ENCODE assay signal across 20 mouse cellular contexts in the genomic region with DNA sequence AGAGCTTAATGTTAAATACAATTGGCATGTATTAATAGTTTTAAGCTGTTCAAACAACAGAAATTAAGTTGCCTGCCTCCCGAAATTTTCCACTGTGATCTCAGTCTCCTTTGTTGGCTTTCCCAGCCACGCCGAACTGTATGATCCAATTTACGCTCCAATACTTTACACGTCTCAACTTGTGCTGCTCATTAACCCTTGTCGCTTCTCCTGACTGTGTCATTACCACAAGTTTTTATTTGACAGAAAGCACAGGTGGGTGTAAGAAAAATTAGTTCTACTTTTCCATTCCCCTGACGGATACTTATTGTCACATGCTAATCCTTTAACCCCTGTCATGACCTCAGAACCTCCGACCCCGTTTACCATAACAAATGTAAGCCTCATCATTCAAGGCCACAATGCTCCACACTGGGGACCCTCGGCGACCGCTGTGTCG. TPM values are rescaled to one million over a fixed set of nuclear protein-coding genes. Genes with fewer than 3 reads are reported as not detected.
DNase-seq lines count a peak whose midpoint lies in the region; ATAC-seq lines count a peak whose summit lies in the region.
"Had no signal": no experiment of that assay in that cellular context is flagged by ENCODE, and none has a peak within 500 bp of the region (broad histone marks: within the 10 kb centered on the region; RNA-seq: fewer than 3 reads in every experiment).

No protein-coding gene starts in this region.

- H3K4me3 ChIP-seq in heart, embryonic 10.5 days = no peak overlapping the region
- H3K4me3 ChIP-seq in heart, embryonic 11.5 days (ENCODE audit: low read depth, low read length) = no peak overlapping the region
- H3K4me3 ChIP-seq in neural tube, embryonic 12.5 days = no peak overlapping the region
- H3K4me3 ChIP-seq: heart, adult 2 months; limb, embryonic 13.5 days; myocyte had no signal

- H3K4me1 ChIP-seq in heart, embryonic 10.5 days = peaks cover 6% of the 10 kb centered on the region; the same call in 1 of the 2 replicates
- no peaks in the 10 kb centered on the region; the same call in 1 of the 2 replicates for H3K4me1 ChIP-seq in heart, embryonic 11.5 days (ENCODE audit: control insufficient read depth, insufficient read depth, low read length)
- H3K4me1 ChIP-seq in neural tube, embryonic 12.5 days = peaks cover 11% of the 10 kb centered on the region; the same call in 1 of the 2 replicates
- H3K4me1 ChIP-seq: limb, embryonic 13.5 days had no signal

- no peak for ATAC-seq in heart, embryonic 11.5 days (replicated peaks; ENCODE audit: insufficient number of reproducible peaks, low FRiP score, low TSS enrichment)
- no peak for ATAC-seq in neural tube, embryonic 12.5 days (ENCODE audit: low FRiP score, low read depth)
- ATAC-seq: hindbrain, embryonic 16.5 days had no signal

- H3K36me3 ChIP-seq in heart, embryonic 10.5 days = no peaks in the 10 kb centered on the region
- no peaks in the 10 kb centered on the region for H3K36me3 ChIP-seq in heart, embryonic 11.5 days (ENCODE audit: control insufficient read depth, insufficient read depth, low read length)
- H3K36me3 ChIP-seq in neural tube, embryonic 12.5 days = 0 out of 2 replicates have a peak, but pooled peaks cover 3% of the 10 kb centered on the region
- H3K36me3 ChIP-seq: limb, embryonic 13.5 days had no signal

- H3K4me2 ChIP-seq in heart, embryonic 11.5 days = no peak overlapping the region
- 0 out of 2 replicates have a peak overlapping the region, but pooled peaks have one; percentile 6 for H3K4me2 ChIP-seq in neural tube, embryonic 12.5 days (replicated peaks)
- H3K4me2 ChIP-seq: limb, embryonic 13.5 days had no signal

- H3K27me3 ChIP-seq in heart, embryonic 10.5 days (ENCODE audit: insufficient read depth, poor library complexity, severe bottlenecking) = no peaks in the 10 kb centered on the region
- H3K27me3 ChIP-seq in heart, embryonic 11.5 days (ENCODE audit: control insufficient read depth, insufficient read depth, low read length) = no peaks in the 10 kb centered on the region
- no peaks in the 10 kb centered on the region; the same call in 1 of the 2 replicates for H3K27me3 ChIP-seq in neural tube, embryonic 12.5 days (replicated peaks)

- H3K27ac ChIP-seq in heart, embryonic 10.5 days = no peak overlapping the region
- no peak overlapping the region for H3K27ac ChIP-seq in heart, embryonic 11.5 days (ENCODE audit: low read depth, low read length)
- no peak overlapping the region for H3K27ac ChIP-seq in neural tube, embryonic 12.5 days
- H3K27ac ChIP-seq: heart, adult 2 months; limb, embryonic 13.5 days; liver, embryonic 14.5 days had no signal

- DNase-seq in heart, embryonic 10.5 days (ENCODE audit: low spot score) = peak; percentile 50
- peak; percentile 25 for DNase-seq in R1 (ENCODE audit: low read depth, low spot score)
- DNase-seq in embryo, embryonic 11 days = peak; percentile 69
- DNase-seq in cerebellum, postnatal 36 days = no peak
- DNase-seq in spleen, adult 12 weeks (ENCODE audit: low spot score) = no peak
- DNase-seq: adrenal gland, postnatal 14 days; B cell, adult 2 months; cerebellum, adult 18-20 months; gastrocnemius, postnatal 10 days; heart, adult 2 months; kidney, adult 18-20 months; kidney, postnatal 25 days; layer of hippocampus, adult 9-11 months; right cerebral cortex, postnatal 25 days had no signal

- no peak overlapping the region for H3K9ac ChIP-seq in heart, embryonic 11.5 days (ENCODE audit: low read depth, low read length)
- H3K9ac ChIP-seq in neural tube, embryonic 12.5 days = no peak overlapping the region
- H3K9ac ChIP-seq: limb, embryonic 13.5 days; liver, embryonic 14.5 days had no signal

- no peaks in the 10 kb centered on the region for H3K9me3 ChIP-seq in heart, embryonic 10.5 days
- H3K9me3 ChIP-seq in heart, embryonic 11.5 days (replicated peaks; ENCODE audit: control insufficient read depth, low read length) = no peaks in the 10 kb centered on the region
- H3K9me3 ChIP-seq in neural tube, embryonic 12.5 days = no peaks in the 10 kb centered on the region
- H3K9me3 ChIP-seq: limb, embryonic 13.5 days had no signal

- WGBS in heart, embryonic 10.5 days = 70% methylated on average over 13 of the region's 13 CpGs
- 74% methylated on average over 13 of the region's 13 CpGs for WGBS in heart, embryonic 11.5 days (ENCODE audit: insufficient replicate concordance)
- 14% methylated on average over 13 of the region's 13 CpGs for WGBS in neural tube, embryonic 12.5 days

RNA-seq across cellular contexts. Expression of a gene that starts 49.2 kb away (rescaled TPM):
- polyA plus RNA-seq in heart, embryonic 10.5 days (2016; fragmentation: Nextera tagmentation; extraction: Ambion mirVana) = 0.90 and 12.9 TPM in 2 replicates
- 2.0 and 2.4 TPM in 2 replicates for polyA plus RNA-seq in heart, embryonic 11.5 days (2014; fragmentation: Nextera tagmentation; extraction: Ambion mirVana)
- polyA plus RNA-seq in neural tube, embryonic 12.5 days (2016; fragmentation: Nextera tagmentation; extraction: Ambion mirVana) = 5.3 and 5.5 TPM in 2 replicates
- polyA plus RNA-seq: myocyte had no signal

Comparison
In these comparisons a context has a peak if more than half of its experiments do, and no peak if none do; other contexts are left out.
1. DNase-seq: peak in heart, embryonic 10.5 days (single experiment), R1 (single experiment) and embryo, embryonic 11 days (single experiment); none in cerebellum, postnatal 36 days (0 of 2) and spleen, adult 12 weeks (single experiment).